Mouse (Mus musculus) B cell, adult 62 days (primary cell): ENCODE measurements around the gene Fam83d. TPM values are rescaled to one million over a fixed set of nuclear protein-coding genes. Genes with fewer than 3 reads are reported as not detected.

Experiments used
- total RNA-seq: library from RNA; stranded (reverse); gene quantifications from 4 replicates; pipeline ENCODE4 v1.2.4, GENCODE M21; 2023

Gene Fam83d
- total RNA-seq: 1.4 to 3.0 TPM (median 2.6 TPM) in 4 replicates

DNA sequence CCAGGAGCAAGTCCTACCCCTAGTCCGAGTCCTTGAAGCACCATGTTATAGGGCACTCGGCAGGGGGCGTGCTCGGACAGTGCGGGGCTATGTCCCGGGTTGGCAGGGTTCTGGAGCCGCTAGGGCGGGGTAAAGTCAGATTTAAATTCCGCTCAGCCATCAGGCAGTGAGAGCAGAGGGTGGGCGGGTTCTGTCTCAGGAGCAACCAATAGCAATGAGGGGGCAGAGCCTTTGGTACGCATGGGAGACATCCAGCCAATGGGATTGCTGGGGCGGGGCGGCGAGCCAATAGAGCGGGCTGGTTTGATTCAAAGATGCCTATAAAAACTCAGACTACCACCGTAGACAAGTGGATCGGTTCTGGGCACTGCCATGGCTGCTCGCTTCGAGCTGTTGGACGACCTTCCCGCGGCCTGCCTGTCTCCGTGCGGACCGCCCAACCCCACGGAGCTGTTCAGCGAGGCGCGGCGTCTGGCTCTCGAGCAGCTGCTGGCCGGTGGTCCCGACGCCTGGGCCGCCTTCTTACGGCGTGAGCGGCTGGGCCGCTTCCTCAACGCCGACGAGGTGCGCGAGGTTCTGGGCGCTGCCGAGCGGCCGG, at the start of gene Fam83d:
Fam83d (plus strand) TSS at position 352 of the 598 bp plus-strand sequence.

DNA sequence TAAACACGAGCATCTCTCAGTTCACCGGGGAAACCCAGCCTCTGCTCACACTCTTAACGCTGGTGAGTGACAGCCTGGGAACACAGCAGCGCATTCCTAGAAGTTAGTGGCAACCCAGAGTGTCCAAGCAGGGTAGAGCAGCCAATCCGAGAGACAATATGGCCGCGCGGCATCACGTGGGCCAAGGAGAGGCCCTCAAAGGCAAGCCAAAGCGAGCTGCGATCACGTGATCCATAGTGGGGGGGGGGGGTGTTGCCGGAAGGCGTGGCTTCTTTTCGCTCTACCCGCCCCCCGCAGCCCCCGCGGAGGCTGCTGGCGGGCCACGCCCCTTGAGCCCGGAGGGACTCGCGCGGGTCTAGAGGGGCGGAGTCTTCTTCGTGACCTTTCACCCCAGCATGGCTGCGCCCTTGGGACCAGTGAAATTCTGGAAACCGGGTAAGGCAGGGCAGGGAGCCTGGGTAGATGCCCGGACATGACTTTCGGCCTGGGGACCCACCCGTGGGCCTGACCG, 26.7 kb downstream of the Fam83d start, which contains the start of gene Dhx35:
Dhx35 (plus strand) TSS at position 314 of the 511 bp plus-strand sequence.

Other genes starting within 250 kb of the Fam83d start
- 0.39 to 0.49 TPM (median 0.44 TPM) in 3 of 4 replicates, not detected in the other for gene Slc32a1, start 157.3 kb upstream of the Fam83d start, total RNA-seq
- 49.2 to 53.1 TPM (median 50.0 TPM) in 4 replicates for gene Actr5, start 143.2 kb upstream of the Fam83d start, total RNA-seq
- gene Ppp1r16b, start 102.7 kb upstream of the Fam83d start, total RNA-seq: 181 to 208 TPM (median 186 TPM) in 4 replicates
- 32.2 to 36.4 TPM (median 34.7 TPM) in 4 replicates for gene Dhx35, start 26.7 kb downstream of the Fam83d start, total RNA-seq